Comparison of ENCODE assay signal across 8 mouse cellular contexts in the genomic region with DNA sequence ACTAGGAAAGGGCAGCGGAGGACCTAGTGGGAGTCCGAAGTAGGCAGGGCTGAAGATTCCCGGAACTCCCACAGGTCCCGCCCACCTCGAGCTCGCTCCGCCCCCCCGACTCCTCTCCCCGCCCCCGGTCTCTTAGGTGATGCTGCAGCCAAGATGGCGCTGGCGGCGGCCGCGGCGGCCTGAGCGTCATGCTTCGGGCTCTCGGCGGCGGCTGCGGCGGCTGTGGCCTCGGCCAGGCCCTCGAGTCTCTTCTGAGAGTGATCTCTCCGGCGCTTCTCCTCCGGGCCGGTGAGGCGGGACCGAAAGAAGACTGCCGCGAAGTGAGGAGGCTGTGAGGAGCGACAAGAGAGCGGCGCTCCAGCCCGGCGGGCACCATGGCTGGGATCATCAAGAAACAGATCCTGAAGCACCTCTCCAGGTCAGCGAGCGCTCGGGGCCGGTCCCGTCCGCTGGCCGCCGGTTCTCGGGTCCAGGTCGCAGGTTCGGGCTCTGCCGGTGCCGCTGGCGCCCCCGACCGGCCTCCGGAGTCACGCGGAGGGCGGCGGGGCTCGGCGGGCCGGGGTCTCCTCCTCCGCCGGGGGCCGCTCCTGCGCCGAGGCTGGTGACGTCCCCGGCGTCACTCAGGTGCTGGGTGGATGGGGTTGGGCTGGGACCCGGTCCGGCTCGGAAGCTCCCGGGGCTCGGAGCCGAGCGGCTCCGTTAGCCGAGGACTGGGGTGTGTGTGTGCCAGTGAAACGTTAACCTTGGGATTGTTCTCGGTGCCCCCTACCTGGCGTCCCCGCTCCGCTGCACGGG. TPM values are rescaled to one million over a fixed set of nuclear protein-coding genes. Genes with fewer than 3 reads are reported as not detected.
A peak's percentile ranks its signal among the peaks of the same experiment; 100 is the strongest.
DNase-seq lines count a peak whose midpoint lies in the region; ATAC-seq and TF ChIP-seq lines count a peak whose summit lies in the region.

Gene Uhrf1bp1l, plus strand, starts transcription at position 121 of the 795 bp plus-strand sequence.

- peak; percentile 85 for TF ChIP-seq POLR2A in embryonic fibroblast, embryonic 13.5 days (IDR thresholded peaks at IDR 0.05; ENCODE audit: low read depth, low read length)
- peak; percentile 88 for TF ChIP-seq POLR2A in limb, embryonic 14.5 days (IDR thresholded peaks at IDR 0.05; ENCODE audit: borderline replicate concordance, extremely low read depth, insufficient read depth, insufficient read length)
- TF ChIP-seq POLR2A in spleen, adult 2 months (IDR thresholded peaks at IDR 0.05; ENCODE audit: low read depth, low read length), result peak; percentile 51

- peak within 1 kb of the TSS; percentile 94 for H3K27ac ChIP-seq in embryonic fibroblast, embryonic 13.5 days (ENCODE audit: insufficient read depth, low read length)
- peak within 1 kb of the TSS; percentile 91 for H3K27ac ChIP-seq in kidney, embryonic 14.5 days (ENCODE audit: low read depth, low read length)
- peak within 1 kb of the TSS; percentile 95 for H3K27ac ChIP-seq in limb, embryonic 14.5 days (replicated peaks; ENCODE audit: low read depth, low read length)
- H3K27ac ChIP-seq in midbrain, embryonic 16.5 days (ENCODE audit: low read length), result peak within 1 kb of the TSS; percentile 96
- peak within 1 kb of the TSS; percentile 88 for H3K27ac ChIP-seq in spleen, adult 2 months (ENCODE audit: insufficient read depth, low read length)

- H3K27me3 ChIP-seq in kidney, embryonic 14.5 days (ENCODE audit: control insufficient read depth, insufficient read depth, low read length), result no peaks in the 10 kb centered on the region
- no peaks in the 10 kb centered on the region for H3K27me3 ChIP-seq in limb, embryonic 14.5 days (ENCODE audit: control insufficient read depth, insufficient read depth, low read length)
- H3K27me3 ChIP-seq in midbrain, embryonic 16.5 days (ENCODE audit: control insufficient read depth, insufficient read depth, low read depth, low read length), result no peaks in the 10 kb centered on the region
- no peaks in the 10 kb centered on the region for H3K27me3 ChIP-seq in spleen, adult 2 months (ENCODE audit: control insufficient read depth, insufficient read depth, low read length)

- 0 out of 2 replicates have a peak, but pooled peaks cover 2% of the 10 kb centered on the region for H3K4me1 ChIP-seq in embryonic fibroblast, embryonic 13.5 days (ENCODE audit: control insufficient read depth, insufficient read depth, low read length)
- H3K4me1 ChIP-seq in kidney, embryonic 14.5 days (ENCODE audit: control insufficient read depth, insufficient read depth, low read length), result peaks cover 8% of the 10 kb centered on the region; the same call in 1 of the 2 replicates
- H3K4me1 ChIP-seq in limb, embryonic 14.5 days (ENCODE audit: control insufficient read depth, insufficient read depth, low read length), result 0 out of 2 replicates have a peak, but pooled peaks cover 3% of the 10 kb centered on the region
- H3K4me1 ChIP-seq in midbrain, embryonic 16.5 days (ENCODE audit: control insufficient read depth, insufficient read depth, low read length), result peaks cover 8% of the 10 kb centered on the region
- peaks cover 16% of the 10 kb centered on the region for H3K4me1 ChIP-seq in spleen, adult 2 months (ENCODE audit: control insufficient read depth, insufficient read depth, insufficient read length)

- peak within 1 kb of the TSS; percentile 62 for H3K4me2 ChIP-seq in kidney, embryonic 14.5 days (replicated peaks; ENCODE audit: low read depth, low read length)
- H3K4me2 ChIP-seq in limb, embryonic 14.5 days (replicated peaks; ENCODE audit: low read depth, low read length, severe bottlenecking), result peak within 1 kb of the TSS; percentile 60
- H3K4me2 ChIP-seq in midbrain, embryonic 16.5 days (ENCODE audit: low read length), result peak within 1 kb of the TSS; percentile 60

- no peak for TF ChIP-seq CTCF in embryonic fibroblast, embryonic 13.5 days (IDR thresholded peaks at IDR 0.05; ENCODE audit: borderline replicate concordance, insufficient read depth, low read length)
- no peak for TF ChIP-seq CTCF in spleen, adult 2 months (IDR thresholded peaks at IDR 0.05; ENCODE audit: extremely low read depth, insufficient read depth, insufficient read length, insufficient replicate concordance)

- H3K36me3 ChIP-seq in kidney, embryonic 14.5 days (ENCODE audit: control insufficient read depth, insufficient read depth, low read length), result no peaks in the 10 kb centered on the region
- H3K36me3 ChIP-seq in limb, embryonic 14.5 days (ENCODE audit: control insufficient read depth, insufficient read depth, low read length), result no peaks in the 10 kb centered on the region
- H3K36me3 ChIP-seq in midbrain, embryonic 16.5 days (ENCODE audit: control insufficient read depth, insufficient read depth, low read length), result no peaks in the 10 kb centered on the region
- no peaks in the 10 kb centered on the region for H3K36me3 ChIP-seq in spleen, adult 2 months (ENCODE audit: control insufficient read depth, insufficient read depth, low read length)

- H3K9ac ChIP-seq in kidney, embryonic 14.5 days (ENCODE audit: low read depth, low read length), result peak within 1 kb of the TSS; percentile 93
- peak within 1 kb of the TSS; percentile 94 for H3K9ac ChIP-seq in limb, embryonic 14.5 days (ENCODE audit: low read depth, low read length, severe bottlenecking)
- H3K9ac ChIP-seq in midbrain, embryonic 16.5 days (ENCODE audit: low read depth, low read length), result peak within 1 kb of the TSS; percentile 97

- no peaks in the 10 kb centered on the region for H3K9me3 ChIP-seq in kidney, embryonic 14.5 days (ENCODE audit: control insufficient read depth, low read length)
- H3K9me3 ChIP-seq in limb, embryonic 14.5 days (ENCODE audit: control insufficient read depth, low read length), result no peaks in the 10 kb centered on the region
- H3K9me3 ChIP-seq in midbrain, embryonic 16.5 days (replicated peaks; ENCODE audit: control insufficient read depth, low read length, poor library complexity, severe bottlenecking), result no peaks in the 10 kb centered on the region

- WGBS in kidney, embryonic 14.5 days, result under 1% methylated on average over 53 of the region's 85 CpGs
- under 1% methylated on average over 63 of the region's 85 CpGs for WGBS in limb, embryonic 14.5 days
- under 1% methylated on average over 78 of the region's 85 CpGs for WGBS in midbrain, embryonic 16.5 days
- 1% methylated on average over 84 of the region's 85 CpGs for WGBS in spleen, adult 2 months

- peak; percentile 96 for ATAC-seq in kidney, embryonic 14.5 days (ENCODE audit: low FRiP score, low TSS enrichment)
- ATAC-seq in limb, embryonic 14.5 days (ENCODE audit: low FRiP score, low read depth), result peak; percentile 94
- ATAC-seq in midbrain, embryonic 16.5 days, result peak; percentile 97

- peak; percentile 93 for DNase-seq in B cell, adult 2 months
- DNase-seq in brain, adult 2 months (ENCODE audit: low read depth, low spot score), result peak; percentile 96
- DNase-seq in heart, adult 9 months (ENCODE audit: low spot score in 2 of 2), result peak; percentile 86 to 88
- peak; percentile 94 for DNase-seq in limb, embryonic 14.5 days (ENCODE audit: low spot score)
- peak; percentile 74 to 90 for DNase-seq in spleen, adult 2 months (ENCODE audit: low read depth in 1 of 2, low spot score in 2 of 2)

- peak within 1 kb of the TSS; percentile 99 for H3K4me3 ChIP-seq in embryonic fibroblast, embryonic 13.5 days (ENCODE audit: insufficient read depth, low read length)
- H3K4me3 ChIP-seq in kidney, embryonic 14.5 days (ENCODE audit: low read length), result peak within 1 kb of the TSS; percentile 98
- H3K4me3 ChIP-seq in limb, embryonic 14.5 days (replicated peaks; ENCODE audit: low read length), result peak within 1 kb of the TSS; percentile 94
- H3K4me3 ChIP-seq in midbrain, embryonic 16.5 days (ENCODE audit: low read depth, low read length), result peak within 1 kb of the TSS; percentile 94
- peak within 1 kb of the TSS; percentile 93 for H3K4me3 ChIP-seq in spleen, adult 2 months (ENCODE audit: extremely low read depth, insufficient read depth, insufficient read length)

RNA-seq across cellular contexts. Expression of gene Uhrf1bp1l, which starts in this region (rescaled TPM):
- 58.4 and 76.4 TPM in 2 replicates for polyA plus RNA-seq in embryonic fibroblast, embryonic 13.5 days (2011; ENCODE audit: insufficient read length, low read depth, missing spikeins)
- 22.9 and 38.0 TPM in 2 replicates for polyA plus RNA-seq in kidney, embryonic 14.5 days (2014; fragmentation: Nextera tagmentation; extraction: Ambion mirVana)
- polyA plus RNA-seq in limb, embryonic 14.5 days (2012; rRNA removed), result 21.1 and 28.8 TPM in 2 replicates
- polyA plus RNA-seq in limb, embryonic 14.5 days (2014; fragmentation: Nextera tagmentation; extraction: Ambion mirVana), result 24.0 and 26.9 TPM in 2 replicates
- polyA plus RNA-seq in midbrain, embryonic 16.5 days (2015; fragmentation: Nextera tagmentation; extraction: Ambion mirVana), result 30.7 and 32.9 TPM in 2 replicates
- 8.7 and 11.1 TPM in 2 replicates for polyA plus RNA-seq in spleen, adult 2 months (2012; rRNA removed)

Comparison
In these comparisons a context has a peak if more than half of its experiments do, and no peak if none do; other contexts are left out.
1. Peak in every context shown above with its lines: DNase-seq, ATAC-seq, H3K4me3 ChIP-seq and H3K27ac ChIP-seq.